Mouse (Mus musculus) urinary bladder, postnatal 14 days (tissue): ENCODE results near the gene Mmgt2.

Experiments used
- DNase-seq: peaks from one replicate; pipeline ENCODE4 v3.0.0; 2021; ENCODE audit warnings: low spot score

Gene Mmgt2

GRCm38 (mm10) chr11:62648591-62649391, at the start of gene Mmgt2:
Gene Mmgt2, plus strand, starts transcription at chr11:62648664.
- DNase-seq, result peak; percentile 97

- DNase-seq, result no peak
Measured at GRCm38 (mm10) chr11:62601732-62602618, 46.5 kb upstream of the Mmgt2 start.

GRCm38 (mm10) chr11:62602619-62603311, 45.7 kb upstream of the Mmgt2 start:
- DNase-seq, result peak; percentile 96

- DNase-seq, result no peak
Measured at GRCm38 (mm10) chr11:62603312-62604056, 45.0 kb upstream of the Mmgt2 start.

- DNase-seq, result no peak
Measured at GRCm38 (mm10) chr11:62604123-62604706, 44.2 kb upstream of the Mmgt2 start.

- DNase-seq, result no peak
Measured at GRCm38 (mm10) chr11:62604886-62605618, 43.4 kb upstream of the Mmgt2 start.

- DNase-seq, result no peak
Measured at GRCm38 (mm10) chr11:62605619-62606298, 42.7 kb upstream of the Mmgt2 start.

GRCm38 (mm10) chr11:62606299-62607169, 41.9 kb upstream of the Mmgt2 start:
- DNase-seq, result no peak

- DNase-seq, result no peak
Measured at GRCm38 (mm10) chr11:62607170-62607951, 41.1 kb upstream of the Mmgt2 start.

GRCm38 (mm10) chr11:62607952-62608201, 40.6 kb upstream of the Mmgt2 start:
- no peak for DNase-seq

- DNase-seq, result no peak
Measured at GRCm38 (mm10) chr11:62608826-62609675, 39.4 kb upstream of the Mmgt2 start.

- no peak for DNase-seq
Measured at GRCm38 (mm10) chr11:62610304-62610703, 38.2 kb upstream of the Mmgt2 start.

- no peak for DNase-seq
Measured at GRCm38 (mm10) chr11:62612604-62613003, 35.9 kb upstream of the Mmgt2 start.

GRCm38 (mm10) chr11:62613657-62614365, 34.7 kb upstream of the Mmgt2 start:
- DNase-seq, result peak; percentile 94

- DNase-seq, result no peak
Measured at GRCm38 (mm10) chr11:62614876-62615410, 33.5 kb upstream of the Mmgt2 start.

- DNase-seq, result no peak
Measured at GRCm38 (mm10) chr11:62615456-62615855, 33.0 kb upstream of the Mmgt2 start.

- DNase-seq, result no peak
Measured at GRCm38 (mm10) chr11:62621079-62621478, 27.4 kb upstream of the Mmgt2 start.
